Mouse (Mus musculus) heart, adult 2 months (tissue): Measurements from ENCODE around the gene Crtc1.

ENCODE experiments used
- EP300 ChIP-seq: fragments of 200-500 bp; IDR thresholded peaks from 2 replicates; pipeline ENCODE4 v1.6.1; 2011; ENCODE audit warnings: low read depth, low read length, control low read depth; ENCODE audit not compliant: insufficient read depth
- POLR2A ChIP-seq: fragments of 200-500 bp; IDR thresholded peaks from 2 replicates; pipeline ENCODE4 v1.6.1; 2011; ENCODE audit warnings: mild to moderate bottlenecking, low read depth, low read length, control low read depth; ENCODE audit not compliant: insufficient read depth

- TF ChIP-seq POLR2A (no peak), EP300 (no peak)
These were observed 78.6 kb downstream of the Crtc1 start for GRCm38 (mm10) chr8:70360769-70361168.
